Mouse (Mus musculus): ENCODE results near the gene Slc25a10.
"Not testable (repeated sequence)": the region's sequence is repeated elsewhere in the genome, so short reads cannot be mapped to it uniquely, and the experiment has no call there.

Slc25a10 gene

DNA sequence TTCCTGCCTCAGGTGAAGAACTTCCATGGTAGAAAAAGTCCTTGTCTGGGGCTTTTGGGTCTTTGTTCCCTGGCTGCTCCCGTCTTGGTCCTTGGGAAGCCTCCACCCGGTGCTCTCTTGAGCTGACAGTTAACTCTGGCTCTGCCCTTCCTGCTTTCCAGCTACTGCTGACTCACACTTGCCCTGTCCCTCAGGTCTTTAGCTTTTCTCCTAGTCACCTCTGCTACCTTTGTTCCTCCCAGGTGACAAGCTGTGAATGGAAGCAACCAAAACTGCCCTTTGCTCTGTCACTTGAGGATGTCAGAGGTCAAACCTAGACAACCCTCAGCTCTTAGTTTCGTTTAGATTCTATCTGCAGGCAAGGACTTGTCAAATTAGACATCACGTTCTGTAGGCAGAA is 18.3 kb downstream of the Slc25a10 start:
- DNase-seq (ENCODE audit: low read depth in 2 of 2, low spot score in 2 of 2), result no peak

DNA sequence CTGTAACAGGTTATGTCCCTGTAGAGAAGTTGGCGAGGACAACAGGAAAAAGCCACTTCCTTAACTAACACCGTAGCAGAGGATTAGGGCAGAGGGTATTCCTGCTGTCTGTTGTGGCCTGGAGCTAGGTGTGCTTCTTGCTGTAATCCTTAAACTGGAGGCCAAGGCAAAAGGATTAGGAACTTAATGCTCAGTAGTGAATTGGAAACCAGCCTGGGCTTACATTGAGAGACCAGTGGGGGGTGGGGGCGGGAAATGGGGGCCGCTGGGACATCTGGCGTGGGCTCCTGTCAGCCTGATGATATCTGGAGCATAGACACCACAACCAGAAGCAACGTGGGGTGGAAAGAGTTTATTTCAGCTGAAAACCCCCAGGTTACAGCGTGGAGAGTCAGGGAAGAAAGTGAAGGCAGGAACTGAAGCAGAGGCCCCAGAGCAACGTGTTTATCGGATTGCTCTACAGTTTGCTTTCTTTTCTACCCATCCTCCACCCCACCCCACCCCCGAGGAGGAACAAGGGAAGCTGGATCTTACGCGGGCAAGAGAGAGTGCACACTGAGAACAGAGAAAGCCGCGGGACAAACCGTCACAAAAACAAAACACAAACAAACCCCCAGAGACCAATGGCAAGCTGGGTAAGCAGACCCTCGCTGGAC is 18.9 kb downstream of the Slc25a10 start:
- DNase-seq (ENCODE audit: low read depth in 2 of 2, low spot score in 2 of 2), result no peak

DNA sequence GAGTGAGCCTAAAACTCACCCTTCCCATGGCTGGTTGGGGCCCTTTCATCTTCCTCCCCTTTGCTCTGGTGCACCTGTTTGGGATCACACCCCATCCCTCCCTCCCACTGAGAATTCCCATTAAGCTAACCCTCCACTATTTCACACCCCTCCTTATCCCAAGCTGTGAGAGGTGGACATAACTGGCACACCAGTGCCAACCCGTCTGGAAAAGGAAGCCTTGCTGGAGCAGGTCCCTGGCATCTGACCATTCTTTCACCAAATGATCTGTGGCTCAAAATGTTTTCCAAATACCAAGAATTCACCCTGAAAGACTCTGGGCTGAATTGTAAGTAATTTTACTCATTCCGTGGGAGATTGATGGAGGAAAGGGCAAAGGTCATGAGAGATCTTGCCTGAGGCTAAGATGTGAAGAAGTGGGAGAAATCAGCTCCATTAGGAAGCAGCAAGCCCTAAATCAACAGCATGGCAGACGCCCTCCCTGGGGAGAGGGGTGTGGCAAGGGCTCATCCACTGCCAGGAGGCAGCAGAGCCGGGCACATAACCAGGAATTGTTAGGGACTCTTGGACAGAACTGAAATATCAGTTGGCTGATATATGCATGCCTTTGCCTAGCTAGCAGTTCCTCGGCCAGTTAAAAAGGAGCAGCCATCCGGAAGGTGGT is 21.3 kb downstream of the Slc25a10 start:
- DNase-seq (ENCODE audit: low read depth in 2 of 2, low spot score in 2 of 2), result no peak

DNA sequence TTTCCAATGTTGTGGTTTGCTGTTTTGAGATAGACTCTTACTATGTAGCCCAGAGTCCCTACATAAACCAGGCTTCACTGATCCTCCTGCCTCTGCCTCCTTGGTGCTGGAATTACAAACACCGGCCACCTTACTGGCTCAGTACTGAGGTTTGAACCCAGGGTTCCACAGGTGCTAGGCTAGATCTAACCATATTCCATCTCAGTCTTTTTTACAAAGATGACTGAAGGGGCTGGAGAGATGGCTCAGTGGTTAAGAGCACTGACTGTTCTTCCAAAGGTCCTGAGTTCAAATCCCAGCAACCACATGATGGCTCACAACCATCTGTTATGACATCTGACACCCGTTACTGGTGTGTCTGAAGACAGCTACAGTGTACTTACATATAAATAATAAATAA is 22.6 kb downstream of the Slc25a10 start:
- not testable (repeated sequence) for DNase-seq (ENCODE audit: low read depth in 2 of 2, low spot score in 2 of 2)

DNA sequence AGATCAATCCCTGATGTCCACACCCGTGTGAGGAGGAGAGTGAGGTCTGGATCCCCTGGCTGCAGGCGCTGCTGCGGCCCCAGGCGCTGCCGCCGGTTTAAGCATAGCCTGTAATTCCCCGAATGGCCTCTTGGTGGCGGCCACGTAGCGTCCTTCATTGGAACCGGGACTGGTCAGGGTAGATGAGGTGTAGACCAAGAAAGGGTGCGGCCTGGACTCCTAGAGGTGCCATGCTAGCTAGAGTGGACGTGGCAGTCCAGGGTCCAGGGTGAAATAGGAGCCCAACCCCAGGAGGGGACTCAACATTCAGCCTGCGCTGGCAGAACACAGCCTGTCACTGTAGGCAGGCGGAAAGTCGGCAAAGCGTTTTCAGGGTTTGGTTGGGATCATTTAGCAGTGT is 24.0 kb downstream of the Slc25a10 start:
- peak; percentile 77 to 84 for DNase-seq (ENCODE audit: low read depth in 2 of 2, low spot score in 2 of 2)

DNA sequence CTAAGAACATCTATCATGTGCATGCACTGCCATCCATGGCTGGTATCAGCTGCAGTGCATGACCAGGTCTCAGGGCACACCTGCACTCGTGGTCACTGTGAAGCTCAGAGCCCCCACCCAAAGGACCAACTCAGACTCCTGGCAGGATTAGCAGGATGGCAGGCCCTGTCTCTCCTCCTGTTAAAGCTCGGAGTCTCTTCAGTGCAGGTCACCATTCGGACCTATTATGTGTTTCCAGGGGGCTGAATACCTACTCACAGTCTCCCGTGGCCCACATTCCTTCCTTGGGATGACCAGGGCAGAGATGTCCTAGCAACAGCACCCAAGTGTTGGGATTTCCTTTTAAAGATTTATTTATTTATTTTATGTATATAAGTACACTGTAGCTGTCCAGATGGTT is 25.5 kb downstream of the Slc25a10 start:
- no peak for DNase-seq (ENCODE audit: low read depth in 2 of 2, low spot score in 2 of 2)

DNA sequence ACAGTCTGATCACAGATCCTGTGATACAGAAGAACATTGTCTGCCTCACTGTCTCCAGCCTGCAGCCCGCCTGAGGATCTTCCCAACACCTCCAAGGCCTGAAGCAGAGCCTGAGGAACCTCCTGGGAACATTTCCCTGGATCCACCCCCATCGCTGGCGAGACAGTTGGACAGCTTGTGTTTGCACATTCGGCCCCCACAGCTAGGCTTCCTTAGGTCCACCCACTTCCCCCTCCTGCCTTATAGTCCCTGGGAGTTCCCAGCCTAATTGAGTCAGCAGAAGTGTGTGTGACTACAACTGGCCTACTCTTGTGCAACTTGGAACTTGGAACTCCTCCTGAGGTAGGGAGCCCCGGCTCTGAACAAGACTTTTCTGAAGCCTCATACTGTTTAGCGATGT is 26.4 kb downstream of the Slc25a10 start:
- DNase-seq (ENCODE audit: low read depth in 2 of 2, low spot score in 2 of 2), result no peak

DNA sequence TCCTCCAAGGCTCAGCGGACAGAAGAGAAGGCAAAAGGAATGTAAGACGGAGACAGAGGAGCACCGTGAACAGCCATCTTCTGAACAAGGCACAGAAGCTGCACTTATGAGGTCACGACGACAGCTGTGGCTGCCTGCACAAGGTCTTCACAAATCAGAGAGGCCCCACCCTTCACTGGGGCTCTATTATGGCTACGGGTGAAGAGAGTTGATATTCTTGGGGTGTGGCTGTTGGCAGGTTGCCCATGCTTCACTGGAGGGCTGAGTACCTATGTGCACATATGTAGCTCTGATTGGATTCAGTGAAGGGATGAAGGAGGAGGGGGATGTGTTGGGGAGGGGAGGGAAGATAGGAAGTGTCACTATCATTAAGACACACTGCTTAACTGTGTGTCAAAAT is 26.9 kb downstream of the Slc25a10 start:
- DNase-seq (ENCODE audit: low read depth in 2 of 2, low spot score in 2 of 2), result no peak

DNA sequence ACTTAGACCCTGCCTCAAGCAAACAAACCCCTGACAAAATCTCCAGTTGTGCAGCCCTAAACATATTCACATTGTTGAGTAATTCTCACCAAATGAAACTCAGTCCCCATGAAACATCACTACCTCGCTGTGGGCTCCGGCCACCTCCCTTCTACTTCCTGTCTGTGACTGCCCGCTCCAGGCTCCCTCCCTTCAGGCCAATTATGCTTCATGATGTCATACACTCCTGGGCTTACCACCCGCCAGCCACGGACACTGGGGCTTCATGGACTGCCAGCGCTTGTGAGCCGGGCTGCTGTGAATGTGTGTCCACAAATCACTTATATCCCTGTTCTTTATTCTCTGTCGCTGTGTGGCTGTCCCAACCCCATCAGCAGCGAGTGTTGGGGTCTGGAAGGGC is 28.1 kb downstream of the Slc25a10 start:
- DNase-seq (ENCODE audit: low read depth in 2 of 2, low spot score in 2 of 2), result no peak

DNA sequence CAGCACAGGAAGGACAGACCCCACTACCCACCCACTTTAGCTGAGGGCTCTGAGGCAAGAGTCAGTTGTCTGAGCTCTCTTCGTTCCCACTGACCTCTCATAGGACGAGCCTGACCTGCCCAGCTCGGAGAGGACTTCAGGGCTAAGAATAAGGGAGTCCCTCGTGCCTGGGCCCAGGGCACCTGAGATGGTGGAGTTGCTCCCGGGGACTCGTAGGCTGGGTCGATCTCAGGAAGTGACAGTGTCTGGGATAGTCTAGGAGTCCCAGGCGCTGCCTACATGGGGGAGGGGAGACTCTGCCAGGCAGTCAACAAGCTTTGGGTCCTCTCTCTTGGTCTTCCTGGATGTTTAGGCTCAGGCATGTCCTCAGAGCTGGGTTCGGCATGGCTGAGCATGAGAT is 28.9 kb downstream of the Slc25a10 start:
- DNase-seq (ENCODE audit: low read depth in 2 of 2, low spot score in 2 of 2), result no peak

DNA sequence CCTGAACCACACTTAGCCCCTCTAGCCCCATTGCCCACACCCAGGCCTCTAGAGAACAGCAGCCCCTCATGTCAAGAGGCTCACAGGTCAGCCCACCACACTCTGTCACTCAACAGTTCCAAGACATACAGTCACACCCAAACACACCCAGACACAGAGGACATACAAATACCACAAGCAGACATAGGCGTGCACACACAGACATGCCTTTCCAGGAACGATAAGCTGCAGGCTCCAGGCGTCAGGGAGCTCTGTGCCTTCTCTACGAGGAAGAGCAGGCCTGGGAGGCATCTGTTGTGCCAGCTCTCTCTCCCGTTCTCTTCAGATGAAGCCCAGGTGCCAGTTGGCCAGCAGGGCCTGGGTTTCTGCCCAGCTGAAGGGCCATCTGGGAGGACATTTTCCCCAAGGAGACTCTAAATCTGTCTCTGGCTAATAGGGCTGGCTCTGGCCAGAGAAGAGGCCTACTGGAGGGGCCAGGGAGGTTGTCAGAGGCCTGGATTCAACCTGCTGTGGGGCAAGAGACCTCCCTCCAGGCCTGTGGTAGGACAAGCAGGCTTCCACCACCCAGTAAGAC is 29.4 kb downstream of the Slc25a10 start:
- DNase-seq (ENCODE audit: low read depth in 2 of 2, low spot score in 2 of 2), result no peak

DNA sequence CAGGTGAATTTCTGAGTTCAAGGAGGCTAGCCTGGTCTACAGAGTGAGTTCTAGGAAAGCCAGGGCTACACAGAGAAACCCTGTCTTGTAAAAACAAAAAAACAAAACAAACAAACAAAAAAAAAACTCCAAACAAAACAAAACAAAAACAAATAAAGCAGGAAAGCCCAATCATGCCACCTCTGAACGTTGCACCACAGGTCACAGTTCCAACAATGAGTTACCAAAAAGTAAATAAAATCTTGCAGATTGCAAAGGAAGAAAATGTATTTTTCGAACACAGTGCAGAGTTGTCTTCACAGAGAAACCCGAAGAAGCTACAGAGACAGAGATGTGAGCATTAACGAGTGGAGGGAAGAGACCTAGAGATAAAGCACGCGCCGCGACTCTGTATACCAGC is 30.9 kb downstream of the Slc25a10 start:
- no peak for DNase-seq (ENCODE audit: low read depth in 2 of 2, low spot score in 2 of 2)

DNA sequence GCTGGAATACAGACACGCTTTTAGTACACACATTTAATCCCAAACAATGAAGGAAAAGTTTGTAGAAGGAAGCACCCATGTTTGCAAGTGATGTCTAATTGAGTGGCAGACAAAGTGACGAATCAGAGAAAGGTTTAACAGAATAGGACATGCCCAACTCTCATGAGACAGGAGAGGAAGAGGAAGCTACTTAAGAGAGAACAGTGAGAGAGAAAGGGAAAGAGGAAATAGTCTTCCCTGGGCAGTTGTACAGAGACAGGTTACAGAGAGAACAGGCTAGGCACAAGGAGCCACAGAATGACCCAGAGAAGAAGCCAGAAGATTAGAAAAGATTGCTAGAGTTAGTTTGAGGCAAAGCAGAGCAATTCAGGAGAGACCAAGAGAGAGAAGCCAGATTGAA is 34.3 kb downstream of the Slc25a10 start:
- DNase-seq (ENCODE audit: low read depth in 2 of 2, low spot score in 2 of 2), result no peak

DNA sequence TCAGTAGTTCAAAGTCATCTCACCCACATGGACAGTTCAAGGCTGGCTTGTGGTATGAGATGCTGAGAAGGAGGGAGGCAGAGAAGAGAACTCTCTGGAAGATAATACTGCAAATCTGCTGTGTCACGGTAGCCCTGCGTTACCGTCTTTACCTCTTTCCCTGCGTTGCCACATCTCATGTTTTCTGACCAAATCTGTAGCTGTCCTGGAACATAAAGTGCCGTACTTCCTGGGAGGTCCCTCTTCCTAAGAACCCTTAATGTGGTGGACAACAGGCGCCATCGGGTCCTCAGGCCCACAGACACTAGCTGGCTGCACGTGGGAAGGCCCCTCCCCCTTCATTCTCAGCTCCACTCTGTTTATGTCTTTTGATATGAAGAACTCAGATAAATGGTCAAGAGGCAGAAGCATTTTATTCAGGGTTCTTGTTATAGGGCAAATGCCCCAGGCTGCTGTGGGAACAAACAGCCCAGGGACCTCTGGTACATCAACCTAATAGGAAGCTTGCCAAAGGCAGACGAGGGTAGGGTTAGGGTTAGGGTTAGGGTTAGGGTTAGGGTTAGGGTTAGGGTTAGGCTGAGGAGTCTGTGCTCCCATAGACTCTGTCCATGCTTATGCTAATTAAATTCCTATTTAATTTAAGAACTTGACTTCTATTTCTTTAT is 36.2 kb downstream of the Slc25a10 start:
- no peak for DNase-seq (ENCODE audit: low read depth in 2 of 2, low spot score in 2 of 2)

DNA sequence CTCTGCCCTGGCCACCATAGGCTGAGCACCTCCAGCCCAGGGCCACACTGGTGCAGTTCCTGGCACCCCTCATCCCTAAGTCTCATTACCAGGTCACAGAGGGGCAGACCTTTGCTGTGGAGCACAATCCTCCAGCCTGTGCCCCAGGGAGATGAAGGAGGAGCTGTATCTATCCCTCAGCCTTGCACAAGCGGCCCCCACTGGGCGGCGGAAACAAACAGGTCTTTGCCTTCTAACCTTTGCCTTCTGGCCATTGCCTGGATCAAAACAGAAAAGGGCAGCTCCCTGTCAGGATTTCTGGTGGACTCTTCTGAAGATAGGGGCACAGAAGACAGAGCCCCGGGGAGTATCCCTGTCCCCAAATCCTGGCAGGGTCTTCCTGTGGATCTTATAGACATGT is 37.3 kb downstream of the Slc25a10 start:
- no peak for DNase-seq (ENCODE audit: low read depth in 2 of 2, low spot score in 2 of 2)

DNA sequence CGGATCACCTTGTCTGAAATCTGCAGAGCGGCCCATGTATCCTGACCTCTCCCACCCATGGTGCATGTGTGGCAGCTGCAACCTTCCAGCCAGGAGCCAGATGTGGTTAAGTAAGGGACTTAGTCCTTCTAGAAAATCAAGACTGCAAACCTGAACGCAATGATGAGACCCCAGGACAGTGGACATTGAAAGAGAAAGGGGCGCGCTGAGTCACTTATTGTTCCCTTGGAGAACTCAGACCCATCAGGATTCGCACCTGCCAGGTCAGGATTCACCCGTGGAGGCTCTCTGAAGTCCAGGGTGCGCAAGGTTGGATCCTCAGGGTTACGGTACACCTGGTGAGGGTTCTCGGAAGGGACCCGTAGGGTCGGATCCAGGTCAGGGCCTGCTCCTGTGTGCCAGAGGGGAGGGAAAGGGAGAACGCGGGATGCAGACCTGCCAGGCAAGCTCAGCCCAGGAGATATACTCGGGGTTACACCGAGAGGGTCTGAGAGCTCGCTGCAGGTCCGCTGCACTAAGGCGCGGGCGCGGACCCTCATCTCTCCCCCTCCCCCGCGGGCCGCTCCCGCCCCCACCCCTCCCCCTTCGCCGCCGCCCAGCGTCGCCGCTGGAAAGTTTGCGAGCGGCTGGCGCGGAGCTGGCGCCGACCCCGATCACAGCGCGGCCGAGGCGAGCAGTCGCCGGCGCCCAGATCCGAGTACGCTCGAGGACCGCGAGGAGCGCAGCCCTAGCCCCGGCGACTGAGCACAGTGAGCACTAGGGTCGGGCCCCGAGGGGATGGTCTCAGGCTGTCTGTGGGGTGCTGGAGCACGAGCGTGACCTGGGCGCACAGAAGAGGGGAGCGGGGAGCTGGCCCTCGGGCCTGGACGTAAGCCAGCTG is 38.7 kb downstream of the Slc25a10 start, which contains the start of gene Gcgr:
Gcgr (plus strand) TSS at position 615 of the 880 bp plus-strand sequence.
- DNase-seq (ENCODE audit: low read depth in 2 of 2, low spot score in 2 of 2), result no peak

DNA sequence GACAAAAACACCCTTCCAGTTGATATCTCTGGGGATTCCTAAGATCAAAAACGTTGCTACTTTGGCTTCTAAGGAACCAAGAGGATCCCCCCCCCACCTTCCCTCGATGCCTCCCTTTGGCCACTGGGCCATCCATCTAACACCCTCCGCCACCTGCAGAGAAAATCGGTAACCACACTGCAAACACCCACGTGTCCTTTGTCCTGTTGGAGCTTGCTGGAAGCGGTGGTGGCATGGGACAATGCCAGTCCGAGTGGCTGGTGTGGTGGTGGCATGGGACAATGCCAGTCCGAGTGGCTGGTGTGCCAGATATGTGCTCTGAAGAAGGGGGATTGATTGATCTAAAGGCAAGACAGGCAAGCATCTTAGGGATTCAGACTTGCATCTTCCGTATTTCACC is 40.0 kb downstream of the Slc25a10 start:
- no peak for DNase-seq (ENCODE audit: low read depth in 2 of 2, low spot score in 2 of 2)

DNA sequence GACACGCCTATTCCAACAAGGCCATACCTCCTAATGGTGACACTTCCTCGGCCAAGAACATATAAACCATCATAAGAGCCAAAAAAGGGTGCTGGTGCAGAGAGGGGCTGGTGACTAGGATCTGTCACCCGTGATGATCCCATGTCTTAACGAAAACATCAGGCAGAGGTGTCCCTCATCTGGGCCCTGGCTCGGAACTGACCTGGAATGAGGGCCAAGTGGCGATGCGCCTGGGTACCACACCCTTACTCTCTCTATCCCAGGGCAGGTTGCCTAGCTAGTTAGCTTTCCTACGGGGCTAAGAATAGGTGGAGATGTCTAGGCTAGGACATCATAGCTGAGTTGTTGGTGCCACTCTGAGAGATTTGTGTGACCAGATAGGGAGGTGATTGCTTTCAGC is 42.5 kb downstream of the Slc25a10 start:
- DNase-seq (ENCODE audit: low read depth in 2 of 2, low spot score in 2 of 2), result no peak

DNA sequence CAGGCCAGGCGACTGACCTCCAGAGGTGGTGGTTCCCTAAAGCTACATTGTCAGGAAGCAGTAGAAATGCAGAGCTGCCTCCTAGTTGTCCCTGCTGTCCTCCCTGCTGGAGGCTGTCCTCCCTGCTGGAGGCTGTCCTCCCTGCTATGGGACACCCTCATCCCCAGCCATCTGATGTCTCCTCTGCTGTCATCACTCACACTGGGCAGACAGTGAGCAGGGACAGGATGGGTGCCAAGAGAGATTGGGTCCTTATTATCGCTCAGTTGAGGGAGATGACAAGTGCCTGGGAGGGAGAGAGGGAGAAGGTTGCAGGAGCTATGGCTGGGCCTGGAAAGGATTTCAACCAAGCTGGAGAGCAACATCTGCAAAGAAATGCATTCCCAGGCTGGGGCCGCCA is 43.5 kb downstream of the Slc25a10 start:
- DNase-seq (ENCODE audit: low read depth in 2 of 2, low spot score in 2 of 2), result no peak

DNA sequence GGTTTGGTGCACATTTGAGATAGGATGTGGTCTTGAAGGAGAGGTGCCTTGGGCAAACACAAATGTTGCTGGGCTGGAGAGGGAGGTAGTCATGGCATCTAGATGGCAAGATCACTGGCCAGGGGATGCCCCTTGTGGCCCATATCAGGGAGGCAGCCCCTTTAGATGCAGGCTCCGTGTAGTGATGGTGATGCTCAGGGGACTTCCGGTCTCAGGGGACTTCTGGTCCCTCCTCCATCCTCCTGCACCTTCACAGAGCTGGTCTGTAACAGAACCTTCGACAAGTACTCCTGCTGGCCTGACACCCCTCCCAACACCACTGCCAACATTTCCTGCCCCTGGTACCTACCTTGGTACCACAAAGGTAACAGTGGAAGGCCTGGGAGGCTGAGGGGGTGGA is 44.2 kb downstream of the Slc25a10 start:
- DNase-seq (ENCODE audit: low read depth in 2 of 2, low spot score in 2 of 2), result no peak

DNA sequence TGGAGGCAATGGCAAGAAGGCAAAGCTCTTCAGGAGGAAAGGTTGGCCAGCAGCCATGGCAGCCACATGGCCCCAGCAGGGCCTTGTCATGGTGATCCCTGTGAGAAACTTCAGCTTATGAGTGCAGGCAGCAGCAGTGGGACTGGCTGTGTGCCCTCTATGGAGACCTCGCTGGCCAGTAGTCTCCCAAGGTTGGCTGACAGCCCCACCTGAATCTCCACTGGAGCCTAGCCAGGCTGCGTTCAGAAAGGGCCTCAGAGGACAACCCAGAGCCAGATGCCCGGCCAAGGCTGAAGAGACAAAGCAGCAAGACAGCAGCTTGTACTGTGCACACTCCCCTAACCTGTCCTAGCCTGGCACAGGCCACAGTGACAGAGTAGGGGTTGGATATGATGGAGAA is 46.8 kb downstream of the Slc25a10 start:
- no peak for DNase-seq (ENCODE audit: low read depth in 2 of 2, low spot score in 2 of 2)
